Mouse (Mus musculus) splenic B cell, adult 2 months (primary cell): ENCODE results near the gene Proser2.

Experiments
- DNase-seq: peaks from one replicate; pipeline ENCODE4 v3.0.0-alpha.2; 2011; ENCODE audit warnings: low read depth, low spot score
- H3K27me3 ChIP-seq: 2 replicates; pipeline ENCODE4 v1.6.1; 2012; ENCODE audit warnings: mild to moderate bottlenecking, low read length, moderate library complexity, mixed read lengths; ENCODE audit not compliant: control insufficient read depth, poor library complexity, insufficient read depth, severe bottlenecking
- H3K36me3 ChIP-seq: 2 replicates; pipeline ENCODE4 v1.6.1; 2012; ENCODE audit warnings: mild to moderate bottlenecking, low read length, moderate library complexity, mixed read lengths; ENCODE audit not compliant: control insufficient read depth, poor library complexity, insufficient read depth, severe bottlenecking

The Proser2 gene

DNA sequence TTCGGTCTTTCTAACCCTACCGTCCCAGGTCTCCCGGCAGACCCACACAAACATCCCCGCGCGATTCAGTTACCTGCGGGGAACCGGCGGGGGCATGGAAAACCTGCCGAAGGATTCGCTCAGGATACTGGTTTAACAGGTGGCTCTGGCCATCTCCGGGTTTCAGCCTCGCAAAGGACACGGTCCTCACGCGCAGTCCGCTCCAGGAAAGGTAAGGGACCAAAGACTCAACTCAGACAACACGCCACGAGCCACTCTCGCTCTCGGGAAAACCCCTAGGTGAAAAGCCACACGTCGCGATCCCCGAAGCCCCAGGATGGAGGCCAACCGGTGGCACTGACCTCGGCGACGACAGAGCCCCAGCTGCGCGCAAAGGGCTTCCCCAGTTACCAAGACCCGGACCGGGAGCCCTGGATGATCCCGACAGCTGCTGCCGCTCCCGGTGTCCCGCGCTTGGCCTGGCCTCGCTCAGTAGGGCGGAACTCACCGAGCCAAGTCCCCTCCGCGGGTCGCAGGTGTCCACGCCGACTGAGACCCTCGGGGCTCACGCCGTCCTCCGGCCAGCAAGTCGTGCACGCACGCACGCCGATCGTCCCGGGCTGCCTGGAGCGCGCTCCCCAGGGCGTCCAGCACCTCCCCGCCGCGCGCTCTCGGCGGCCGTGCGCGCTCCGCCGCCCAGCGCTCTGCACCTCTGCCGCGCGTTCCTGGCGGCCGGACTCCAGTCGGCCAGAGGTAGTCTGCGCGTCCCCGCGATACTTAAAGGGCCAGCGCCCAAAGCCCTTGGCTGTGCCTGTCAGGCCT is at the start of gene Proser2:
TSS of gene Proser2 (minus strand) at position 657 of the 801 bp plus-strand sequence.
- no peaks in the 10 kb centered on the region for H3K36me3 ChIP-seq
- DNase-seq, result peak; percentile 4
- H3K27me3 ChIP-seq, result no peaks in the 10 kb centered on the region

DNA sequence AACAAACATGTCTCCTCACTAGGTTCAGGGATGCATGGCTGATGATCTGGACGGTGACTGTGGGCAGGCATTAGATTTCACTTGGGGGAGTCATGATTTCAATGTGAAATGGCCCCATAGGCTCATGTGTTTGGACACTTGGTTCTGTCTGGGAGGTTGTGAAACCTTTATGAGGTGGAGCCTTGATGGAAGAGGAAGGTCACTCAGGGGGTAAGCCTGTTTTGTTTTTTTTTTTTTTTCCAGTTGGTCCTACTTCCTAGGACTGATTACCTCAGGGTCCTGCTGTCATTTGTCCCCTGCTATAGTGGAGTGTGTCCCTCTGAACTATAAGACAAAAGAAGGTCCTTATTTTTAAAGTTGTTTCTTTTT is 49.7 kb upstream of the Proser2 start:
- no peak for DNase-seq
- no peaks in the 10 kb centered on the region; the same call in 1 of the 2 replicates for H3K27me3 ChIP-seq
- no peaks in the 10 kb centered on the region for H3K36me3 ChIP-seq

DNA sequence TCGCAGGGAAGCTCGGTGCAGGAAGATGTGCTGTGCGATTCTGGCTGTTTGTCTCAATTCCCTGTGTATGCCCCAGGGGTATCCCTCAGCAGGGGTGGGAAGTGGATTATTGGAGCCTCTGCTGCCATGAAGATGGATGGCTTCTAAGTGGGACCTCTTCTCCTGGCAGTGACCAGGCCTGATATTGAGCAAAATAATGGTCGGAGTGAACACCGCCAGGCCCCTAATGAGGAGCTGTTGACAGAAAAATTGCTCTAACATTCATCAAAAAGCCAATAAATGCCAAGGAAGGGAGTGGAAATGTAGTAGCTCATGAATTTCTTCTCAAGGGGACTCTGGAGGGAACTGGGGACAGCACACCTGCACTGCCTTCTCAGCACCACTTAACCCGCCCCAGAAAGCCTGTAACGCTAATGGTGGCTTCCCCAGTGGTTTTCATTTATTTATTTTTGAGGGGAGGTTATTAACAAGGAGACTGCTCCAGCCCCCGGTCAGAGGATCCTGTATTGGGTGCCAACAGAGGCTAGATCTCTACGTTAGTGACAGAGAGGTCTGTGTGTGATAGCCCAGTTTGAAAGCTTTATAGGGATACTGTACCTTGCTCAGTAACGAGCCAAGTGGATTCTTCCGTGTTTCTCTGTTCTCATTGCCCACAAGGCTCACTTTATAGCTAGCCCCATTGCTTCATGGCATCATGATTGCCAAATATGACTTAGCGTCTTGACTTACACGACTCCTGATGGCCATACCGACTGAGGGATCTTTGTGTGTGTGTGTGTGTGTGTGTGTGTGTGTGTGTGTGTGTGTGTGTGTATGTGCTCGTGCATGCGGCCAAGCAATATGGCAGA is 49.1 kb upstream of the Proser2 start:
- no peak for DNase-seq
- H3K36me3 ChIP-seq, result no peaks in the 10 kb centered on the region
- no peaks in the 10 kb centered on the region; the same call in 1 of the 2 replicates for H3K27me3 ChIP-seq

DNA sequence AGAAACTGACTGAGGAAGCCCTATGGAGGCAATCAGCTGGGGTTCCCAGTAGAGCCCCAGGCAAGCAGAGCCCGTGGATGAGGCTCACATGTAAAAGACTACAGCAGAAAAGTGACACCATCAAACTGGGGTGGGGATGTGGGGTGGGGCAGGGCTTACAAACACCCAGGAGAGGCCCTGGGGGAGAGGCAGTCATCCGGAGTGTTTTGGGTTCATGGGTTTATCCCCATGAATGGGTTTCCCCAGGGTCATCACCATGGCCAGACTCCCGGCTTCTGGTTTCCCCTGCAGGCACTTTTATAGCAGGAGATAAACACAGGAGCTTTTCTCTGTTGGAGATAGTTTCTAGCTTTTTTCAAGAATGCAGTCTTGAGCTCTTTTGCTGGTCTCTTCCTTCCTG is 43.0 kb upstream of the Proser2 start:
- no peak for DNase-seq
- H3K36me3 ChIP-seq, result no peaks in the 10 kb centered on the region
- H3K27me3 ChIP-seq, result no peaks in the 10 kb centered on the region; the same call in 1 of the 2 replicates

DNA sequence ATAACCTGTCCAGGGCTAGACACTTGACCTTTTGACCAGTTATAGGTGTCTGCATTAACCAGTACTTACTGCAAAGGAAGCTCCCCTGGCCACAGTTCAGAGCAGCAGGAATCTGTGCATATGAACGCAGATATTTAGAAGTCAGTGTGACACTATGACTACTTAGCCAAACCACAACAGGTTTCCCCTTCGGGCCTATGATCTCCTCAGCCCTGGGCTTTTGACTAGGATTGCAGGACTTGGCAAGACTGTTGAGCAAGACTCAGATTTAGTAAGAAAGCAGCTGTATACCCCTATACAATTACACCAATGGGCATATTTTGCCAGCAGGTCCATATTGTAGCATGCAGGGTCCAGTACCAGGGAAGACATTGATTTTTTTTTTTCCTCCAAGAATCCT is 38.5 kb upstream of the Proser2 start:
- H3K27me3 ChIP-seq, result no peaks in the 10 kb centered on the region
- no peak for DNase-seq
- no peaks in the 10 kb centered on the region for H3K36me3 ChIP-seq

DNA sequence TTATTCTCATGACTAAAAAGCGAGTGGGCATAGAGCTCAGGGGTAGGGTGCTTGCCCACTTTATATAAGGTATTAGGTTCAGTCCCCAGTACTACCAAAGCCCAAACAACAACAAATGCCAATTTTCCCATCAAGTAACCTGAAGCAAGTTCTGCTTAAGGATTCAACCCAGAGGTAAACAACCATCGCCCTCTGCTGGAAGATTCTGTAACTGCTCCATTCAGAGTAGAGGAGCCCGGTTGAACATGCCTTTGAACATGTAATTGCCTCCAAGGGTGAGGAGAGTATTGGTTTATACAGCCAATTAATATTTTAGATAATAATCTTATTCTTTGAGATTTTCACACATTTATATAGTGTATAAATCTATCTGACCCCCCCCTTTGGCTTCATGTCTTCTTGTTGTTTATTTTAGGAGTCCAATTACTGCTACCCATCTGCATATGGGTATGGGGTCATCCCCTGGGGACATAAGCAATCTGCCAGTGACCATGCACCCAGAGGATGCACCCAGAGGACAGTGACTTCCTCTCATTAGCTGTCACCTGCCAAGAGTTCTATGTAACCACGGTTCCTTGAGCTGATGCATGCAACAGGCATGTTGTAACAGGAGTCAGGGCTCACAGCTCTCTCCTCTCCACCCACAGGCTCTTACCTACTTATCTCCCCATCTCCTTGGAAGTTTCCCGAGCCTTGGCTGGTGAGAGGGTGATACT is 38.0 kb upstream of the Proser2 start:
- Histone ChIP-seq H3K36me3 (no peaks in the 10 kb centered on the region), H3K27me3 (no peaks in the 10 kb centered on the region)
- DNase-seq, result peak; percentile 79

DNA sequence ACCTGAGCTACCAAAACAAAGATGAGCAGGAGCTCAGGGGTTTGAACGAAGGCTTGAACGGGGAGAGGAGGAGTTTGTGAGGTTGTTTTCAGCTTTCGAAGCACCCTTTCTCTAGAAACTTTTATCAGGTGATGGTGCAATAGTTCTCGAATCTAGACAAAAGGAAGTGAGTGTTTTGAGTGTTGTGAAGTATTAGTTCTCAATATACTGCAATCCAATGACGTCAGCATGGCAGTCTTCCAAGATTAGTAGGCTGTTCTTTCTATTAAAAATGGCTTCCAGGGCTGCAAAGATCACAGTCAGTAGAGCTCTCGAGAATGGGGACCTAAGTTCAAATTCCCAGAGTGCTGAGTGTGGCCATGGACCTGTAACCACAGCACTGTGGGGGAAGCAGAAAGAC is 35.8 kb upstream of the Proser2 start:
- no peak for DNase-seq
- H3K27me3 ChIP-seq, result no peaks in the 10 kb centered on the region
- no peaks in the 10 kb centered on the region for H3K36me3 ChIP-seq

DNA sequence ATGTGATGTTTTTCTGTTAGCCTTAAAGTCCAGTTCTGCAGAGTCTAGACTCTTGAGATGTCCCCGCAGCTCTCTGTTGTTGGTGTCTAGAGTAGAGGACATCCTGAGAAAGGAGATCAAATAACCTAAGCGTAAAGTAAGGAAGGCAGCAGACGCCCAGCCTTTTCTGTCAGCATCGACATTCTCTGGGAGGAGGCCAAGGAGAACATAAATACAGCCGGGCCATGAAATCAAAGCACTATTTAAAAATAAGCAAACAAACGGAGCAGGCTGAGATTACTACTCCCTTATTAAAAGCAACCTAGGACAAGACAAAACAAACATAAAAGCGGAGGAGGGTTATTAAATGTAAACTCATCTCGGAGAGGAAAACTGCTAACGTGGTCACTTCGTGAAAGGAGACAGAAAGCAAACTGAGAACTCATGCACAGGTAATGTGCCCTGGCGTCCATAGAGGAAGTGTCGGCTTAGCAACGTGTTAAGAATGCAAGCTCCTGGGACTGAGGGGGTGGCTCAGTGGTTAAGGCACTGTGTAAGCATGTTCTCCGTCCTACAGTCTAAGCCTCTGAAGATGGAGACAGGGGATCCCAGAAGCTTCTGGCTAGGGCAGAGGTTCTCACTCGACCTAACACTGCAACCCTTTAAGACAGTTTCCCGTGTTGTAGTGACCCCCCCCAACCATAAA is 34.7 kb upstream of the Proser2 start:
- no peak for DNase-seq
- Histone ChIP-seq H3K27me3 (no peaks in the 10 kb centered on the region), H3K36me3 (no peaks in the 10 kb centered on the region)

DNA sequence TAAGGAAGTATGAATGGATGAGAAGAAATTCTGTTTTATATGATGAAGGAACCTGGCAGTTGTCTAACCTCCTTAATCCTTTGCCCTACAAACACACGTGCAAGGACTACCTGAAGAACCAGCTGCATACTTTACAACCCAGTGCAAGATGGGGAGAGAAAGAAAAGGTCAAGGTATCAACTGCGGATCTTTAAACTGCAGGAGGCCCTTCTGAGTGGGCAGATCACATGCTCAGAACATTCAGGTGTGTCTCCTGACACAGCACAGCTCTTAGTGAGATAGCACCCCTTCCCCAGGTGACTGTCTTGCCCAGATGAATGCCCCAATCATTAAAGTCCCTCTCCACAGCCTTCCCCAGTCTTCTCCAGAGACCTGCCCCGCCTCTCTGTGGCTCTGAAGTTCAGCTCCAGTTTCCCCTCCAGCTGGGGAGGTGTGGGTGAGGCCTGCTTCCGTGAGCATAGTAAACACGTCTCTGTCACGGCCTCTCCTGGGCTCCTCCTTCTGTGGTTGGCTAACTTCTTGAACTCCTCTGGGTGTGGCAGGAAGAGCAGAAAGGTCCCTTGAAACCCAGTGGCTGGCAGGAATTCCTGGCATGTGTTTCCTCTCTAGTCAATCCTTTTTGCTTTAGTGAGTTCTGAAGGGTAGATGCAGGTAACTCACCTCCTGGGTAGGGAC is 32.5 kb upstream of the Proser2 start:
- no peak for DNase-seq
- Histone ChIP-seq H3K27me3 (no peaks in the 10 kb centered on the region), H3K36me3 (no peaks in the 10 kb centered on the region)

DNA sequence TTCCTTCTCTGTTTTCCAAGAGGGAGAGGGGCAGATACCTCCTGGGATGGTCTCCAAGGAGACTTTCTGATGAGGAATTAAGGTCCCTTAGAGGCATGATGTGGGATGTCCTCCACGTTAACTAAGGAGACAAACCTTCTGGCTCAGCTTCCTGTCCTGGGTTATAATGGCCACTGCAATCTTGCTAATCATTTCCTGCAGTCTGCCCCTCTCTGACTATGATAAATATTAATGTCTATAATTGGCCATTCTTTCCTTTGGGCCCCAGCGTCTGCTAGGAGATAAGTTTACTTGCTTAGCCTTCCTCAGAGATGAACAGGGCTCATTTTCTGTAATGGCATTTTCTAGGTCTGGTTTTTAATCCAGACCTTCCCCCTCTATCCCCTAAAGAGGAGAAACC is 29.7 kb upstream of the Proser2 start:
- no peaks in the 10 kb centered on the region for H3K36me3 ChIP-seq
- no peaks in the 10 kb centered on the region for H3K27me3 ChIP-seq
- no peak for DNase-seq

DNA sequence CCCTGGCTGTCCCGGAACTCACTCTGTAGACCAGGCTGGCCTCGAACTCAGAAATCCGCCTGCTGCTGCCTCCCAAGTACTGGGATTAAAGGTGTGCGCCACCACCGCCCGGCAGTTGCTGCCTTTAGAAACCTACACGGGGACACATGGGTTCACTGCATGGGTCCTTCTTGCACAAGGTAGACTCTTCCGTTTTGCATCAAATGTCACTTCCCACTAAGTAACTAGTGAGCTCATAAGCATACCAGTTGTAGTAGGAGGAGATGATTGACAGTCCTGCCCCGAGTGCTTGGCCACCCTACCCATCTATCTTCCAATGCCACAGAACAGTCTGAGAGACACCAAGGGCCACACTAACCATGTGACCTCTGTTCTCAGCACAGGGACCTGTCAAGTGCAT is 29.2 kb upstream of the Proser2 start:
- Histone ChIP-seq H3K27me3 (no peaks in the 10 kb centered on the region), H3K36me3 (no peaks in the 10 kb centered on the region)
- DNase-seq, result no peak

DNA sequence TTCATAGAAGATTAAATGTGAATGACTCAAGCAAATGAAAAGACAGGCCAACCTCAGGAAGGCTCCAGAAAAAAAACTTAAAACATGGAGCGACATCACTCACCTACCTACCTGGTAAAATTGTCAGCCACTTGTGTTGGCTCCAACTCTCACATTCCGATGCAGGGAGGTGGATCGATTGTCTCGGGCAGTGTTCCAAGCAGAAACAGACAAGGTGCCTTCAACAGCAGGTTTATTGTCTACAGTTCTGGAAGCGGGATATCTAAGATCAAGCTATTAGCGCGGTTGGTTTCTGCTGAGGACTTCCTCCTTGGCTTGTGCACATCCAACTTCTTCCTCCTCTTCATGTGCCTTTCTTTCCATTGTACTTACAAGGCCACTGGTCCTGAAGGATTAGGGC is 27.6 kb upstream of the Proser2 start:
- H3K27me3 ChIP-seq, result no peaks in the 10 kb centered on the region
- no peak for DNase-seq
- no peaks in the 10 kb centered on the region for H3K36me3 ChIP-seq

DNA sequence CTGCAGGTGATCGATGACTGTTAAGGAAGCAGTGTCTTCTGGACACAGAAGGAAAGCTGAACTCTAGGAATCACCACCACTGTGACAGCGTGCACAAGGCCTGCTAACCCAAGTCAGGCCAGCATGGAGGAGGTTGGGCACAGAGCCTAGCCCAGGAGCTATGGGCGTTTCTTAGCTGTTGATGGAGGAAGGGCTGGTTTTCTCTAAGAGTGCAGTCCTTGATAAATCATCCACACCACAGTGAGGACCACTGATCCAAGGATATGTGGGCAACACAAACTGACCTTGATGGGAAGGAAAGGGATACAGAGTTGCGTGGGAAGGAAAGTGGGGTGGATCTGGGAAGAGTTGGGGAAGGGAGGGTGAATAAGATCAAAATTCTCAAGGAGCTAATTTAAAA is 27.2 kb upstream of the Proser2 start:
- DNase-seq, result no peak
- no peaks in the 10 kb centered on the region for H3K36me3 ChIP-seq
- no peaks in the 10 kb centered on the region for H3K27me3 ChIP-seq

DNA sequence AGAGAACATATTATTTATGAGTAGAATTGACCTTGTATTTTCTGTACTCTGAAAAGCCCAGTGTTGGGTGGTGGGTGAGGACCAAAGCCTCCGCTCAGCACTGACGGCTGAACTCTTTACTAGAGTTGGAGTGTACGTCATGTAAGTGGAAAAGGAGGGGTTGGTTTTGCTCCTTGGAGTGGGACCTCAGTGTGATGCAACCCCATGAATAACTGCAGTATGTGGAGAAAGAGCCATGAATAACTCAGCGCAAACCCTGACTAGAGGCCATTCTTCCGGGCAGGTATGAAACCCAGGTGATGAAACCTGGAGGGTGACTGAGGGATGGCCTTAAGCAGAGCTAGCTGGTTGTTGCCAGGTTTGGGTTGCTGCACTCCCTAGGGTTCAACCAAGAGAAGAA is 19.8 kb upstream of the Proser2 start:
- DNase-seq, result no peak
- no peaks in the 10 kb centered on the region for H3K27me3 ChIP-seq

More for the DNA sequence above, 19.8 kb upstream of the Proser2 start:
- H3K36me3 ChIP-seq, result no peaks in the 10 kb centered on the region
